Mouse (Mus musculus) bone marrow, adult 2 months (tissue): ENCODE results near the gene Ip6k1. TPM values are rescaled to one million over a fixed set of nuclear protein-coding genes. Genes with fewer than 3 reads are reported as not detected.
A peak's percentile ranks its signal among the peaks of the same experiment; 100 is the strongest.

Experiments used
- H3K27ac ChIP-seq: fragments of 200-500 bp; 2 replicates; pipeline ENCODE4 v1.5.1; 2012; ENCODE audit warnings: low read depth, mild to moderate bottlenecking, control low read depth, inconsistent platforms, low read length; ENCODE audit not compliant: control insufficient read depth, poor library complexity, insufficient read depth
- H3K4me1 ChIP-seq: fragments of 200-500 bp; 2 replicates; pipeline ENCODE4 v1.6.1; 2011; ENCODE audit warnings: low read length; ENCODE audit not compliant: control insufficient read depth, insufficient read depth
- H3K4me3 ChIP-seq: fragments of 200-500 bp; replicated peaks from 2 replicates; pipeline ENCODE3; 2011; ENCODE audit warnings: mild to moderate bottlenecking, low read depth, low read length, control low read depth; ENCODE audit not compliant: control insufficient read depth
- CTCF ChIP-seq: fragments of 200-500 bp; IDR thresholded peaks from 2 replicates; pipeline ENCODE4 v1.5.1; 2011; ENCODE audit warnings: low read length, control low read depth; ENCODE audit not compliant: control insufficient read depth, insufficient read depth
- POLR2A ChIP-seq: fragments of 200-500 bp; IDR thresholded peaks from 2 replicates; pipeline ENCODE4 v1.6.1; 2011; ENCODE audit warnings: low read depth, mild to moderate bottlenecking, control low read depth, low read length, borderline replicate concordance; ENCODE audit not compliant: control insufficient read depth
- WGBS: fragments of 180-500 bp; shearing (Covaris S2); methylation state at CpG from one replicate; pipeline ENCODE4 v1.1.7; 2018; 5-methylcytosine and 5-hydroxymethylcytosine counted together
- polyA plus RNA-seq: library from polyadenylated mRNA; stranded (reverse); fragments of >200 nt; gene quantifications from 2 replicates; pipeline ENCODE4 v1.2.4, GENCODE M21; 2011; ENCODE audit warnings: low replicate concordance; ENCODE audit not compliant: missing spikeins, insufficient read depth, insufficient read length

Ip6k1 gene
- polyA plus RNA-seq, 1 experiment, result 99.5 TPM

DNA sequence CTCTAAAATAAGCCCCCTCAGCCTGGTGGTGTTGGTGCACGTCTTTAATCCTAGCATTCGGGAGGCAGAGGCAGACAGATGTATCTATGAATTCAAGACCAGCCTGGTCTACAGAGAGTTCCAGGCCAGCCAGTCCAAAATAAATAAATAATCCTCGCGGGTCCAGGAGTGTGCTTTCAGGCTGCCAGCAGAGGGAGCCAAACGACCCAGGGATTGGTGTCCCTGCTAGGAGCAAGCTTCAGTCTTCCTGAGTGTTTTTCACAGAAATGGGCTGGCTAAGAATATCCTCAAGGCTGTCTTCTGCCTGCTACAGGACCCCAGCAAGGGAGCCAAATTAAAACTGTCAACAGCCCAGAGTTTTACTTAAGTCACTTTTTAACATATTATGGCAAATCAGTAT, 38.6 kb upstream of the Ip6k1 start:
- H3K4me1 ChIP-seq, result peaks cover 2% of the 10 kb centered on the region; the same call in 1 of the 2 replicates
- 8% methylated on average over 5 of the region's 5 CpGs for WGBS
- TF ChIP-seq CTCF (peak; percentile 96), POLR2A (no peak)
- H3K27ac ChIP-seq, result no peak overlapping the region
- no peak overlapping the region for H3K4me3 ChIP-seq

DNA sequence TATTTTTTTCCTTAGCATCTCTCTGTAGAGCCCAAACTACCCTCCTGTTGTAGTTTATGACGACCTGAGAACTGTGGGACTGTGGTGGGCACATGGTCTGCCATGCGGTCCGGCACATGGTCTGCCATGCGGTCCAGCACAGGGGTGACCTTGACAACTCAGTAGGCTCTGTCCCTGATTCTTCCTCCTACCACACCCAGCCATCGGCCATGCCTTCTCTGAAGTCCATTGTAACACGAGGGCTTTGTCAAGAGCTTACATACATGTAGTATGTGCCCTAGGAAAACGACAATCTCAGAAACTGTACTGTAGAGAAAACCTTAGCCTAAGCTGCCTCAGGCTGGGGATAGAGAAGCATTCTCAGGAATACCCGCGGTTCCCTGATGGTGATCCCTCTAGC, 37.6 kb upstream of the Ip6k1 start:
- WGBS, result 94% methylated on average over 9 of the region's 9 CpGs
- TF ChIP-seq POLR2A (no peak), CTCF (no peak)

DNA sequence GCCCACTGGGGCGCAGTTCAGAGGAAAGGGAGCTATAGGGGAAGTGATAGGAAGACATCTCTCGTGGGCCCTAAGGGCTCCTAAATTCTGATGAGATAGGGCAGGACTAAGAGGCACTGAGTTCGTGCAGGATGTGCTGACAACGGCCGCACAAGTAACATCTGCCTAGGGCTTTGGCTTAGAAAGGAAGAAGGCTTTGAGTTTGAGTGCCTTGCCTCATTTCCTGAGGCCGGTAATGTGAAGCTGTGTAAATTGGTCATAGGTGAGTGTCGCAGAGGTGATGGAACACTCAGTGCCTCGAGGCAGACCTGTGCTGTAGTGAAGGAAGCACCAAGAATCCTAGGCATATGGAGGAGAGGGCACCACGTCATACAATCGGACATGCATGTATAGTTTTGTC, 35.6 kb upstream of the Ip6k1 start:
- Histone ChIP-seq H3K27ac (no peak overlapping the region), H3K4me3 (no peak overlapping the region), H3K4me1 (peaks cover 2% of the 10 kb centered on the region)
- 37% methylated on average over 10 of the region's 10 CpGs for WGBS
- TF ChIP-seq CTCF (no peak), POLR2A (no peak)

More for the DNA sequence above, 37.6 kb upstream of the Ip6k1 start:
- H3K4me1 ChIP-seq, result peaks cover 2% of the 10 kb centered on the region; the same call in 1 of the 2 replicates
- no peak overlapping the region for H3K27ac ChIP-seq
- H3K4me3 ChIP-seq, result no peak overlapping the region

DNA sequence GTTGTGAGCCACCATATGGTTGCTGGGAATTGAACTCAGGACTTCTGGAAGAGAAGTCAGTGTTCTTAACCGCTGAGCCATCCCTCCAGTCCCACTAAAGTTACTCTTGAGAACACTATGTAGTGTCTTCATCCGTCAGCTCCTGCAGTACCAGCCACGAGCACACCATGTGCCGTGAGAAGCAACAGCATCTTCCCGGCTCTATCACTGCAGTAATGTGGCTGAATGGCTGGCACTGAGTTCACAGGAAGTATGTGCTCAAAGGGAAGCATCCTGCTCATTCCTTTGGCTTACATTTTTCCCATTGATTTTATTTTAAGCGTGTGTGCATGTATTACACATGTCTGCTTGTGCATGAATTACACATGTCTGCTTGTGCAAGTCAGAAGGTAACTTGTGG, 34.9 kb upstream of the Ip6k1 start:
- Histone ChIP-seq H3K27ac (no peak overlapping the region), H3K4me3 (no peak overlapping the region), H3K4me1 (peaks cover 2% of the 10 kb centered on the region)
- TF ChIP-seq POLR2A (no peak), CTCF (no peak)
- WGBS, result 88% methylated on average over 6 of the region's 6 CpGs

DNA sequence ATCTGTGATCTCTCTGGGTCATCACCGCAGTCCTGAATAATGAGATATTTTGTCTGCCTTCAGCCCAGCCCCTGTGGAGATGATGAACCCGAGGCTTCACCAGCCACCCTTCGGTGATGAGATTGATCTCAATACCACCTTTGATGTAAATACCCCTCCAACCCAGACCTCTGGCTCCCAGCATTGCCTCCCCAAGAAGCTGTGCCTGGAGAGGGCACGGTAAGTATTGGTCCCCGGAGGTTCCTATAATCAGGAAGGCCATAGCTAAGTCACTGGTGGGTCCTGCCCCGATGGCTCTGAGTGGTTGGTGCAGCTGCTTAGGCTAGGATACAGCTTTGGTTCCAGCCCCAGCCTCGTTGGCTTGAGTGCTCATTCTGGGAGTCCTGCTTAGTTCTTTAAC, 33.8 kb upstream of the Ip6k1 start:
- Histone ChIP-seq H3K4me1 (peaks cover 4% of the 10 kb centered on the region), H3K27ac (no peak overlapping the region)

GRCm38 (mm10) chr9:107970311-107970710, 32.0 kb upstream of the Ip6k1 start:
- Histone ChIP-seq H3K4me3 (no peak overlapping the region), H3K27ac (no peak overlapping the region), H3K4me1 (peaks cover 4% of the 10 kb centered on the region)
- no peak for TF ChIP-seq POLR2A
- TF ChIP-seq CTCF, result no peak
- 83% methylated on average over 5 of the region's 5 CpGs for WGBS

More for the DNA sequence above, 33.8 kb upstream of the Ip6k1 start:
- WGBS, result 89% methylated on average over 7 of the region's 7 CpGs
- no peak overlapping the region for H3K4me3 ChIP-seq
- TF ChIP-seq CTCF, result no peak
- TF ChIP-seq POLR2A, result no peak

DNA sequence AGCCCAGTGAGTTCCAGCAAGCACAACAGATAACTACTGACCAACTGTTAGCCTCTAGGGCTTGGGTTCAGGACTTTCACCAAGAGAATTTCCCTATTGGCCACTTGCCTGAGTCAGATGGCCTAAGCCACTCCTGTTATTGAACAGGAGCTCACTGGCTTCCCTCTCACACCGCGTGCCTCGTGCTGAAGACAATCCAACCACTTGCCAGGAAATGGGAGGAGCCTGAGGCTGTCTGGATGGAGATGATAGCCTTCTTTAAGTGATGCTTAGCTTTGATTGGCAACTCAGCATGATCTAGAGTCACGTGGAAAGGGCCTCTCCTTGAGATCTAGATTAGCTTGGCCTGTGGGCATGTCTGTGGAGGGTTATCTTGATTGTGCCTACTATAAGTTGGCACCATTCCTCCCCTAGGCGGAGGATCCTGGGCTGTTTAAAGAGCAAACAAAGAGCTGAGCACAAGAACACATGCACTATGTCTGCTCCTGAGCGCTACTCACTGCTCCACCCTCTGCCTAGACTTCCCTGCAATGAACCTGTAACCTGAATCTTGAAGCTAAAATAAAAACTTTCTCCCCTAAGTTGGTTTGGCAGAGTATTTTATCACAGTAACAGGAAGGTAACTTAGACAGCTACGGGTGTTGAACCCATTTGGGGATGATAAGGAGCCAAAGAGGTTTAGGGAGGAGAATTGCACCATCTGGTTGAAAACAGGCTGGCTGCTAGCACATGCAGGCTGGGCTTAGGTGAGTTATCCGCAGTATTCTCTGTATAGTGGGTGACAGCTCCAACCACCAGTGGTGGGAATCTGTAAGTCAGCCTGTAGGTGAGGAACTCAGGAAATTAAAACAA, 30.4 kb upstream of the Ip6k1 start:
- no peak for TF ChIP-seq POLR2A
- TF ChIP-seq CTCF, result no peak
- no peak overlapping the region for H3K4me3 ChIP-seq
- H3K27ac ChIP-seq, result peak overlapping the region; percentile 72
- 35% methylated on average over 8 of the region's 8 CpGs for WGBS
- H3K4me1 ChIP-seq, result peaks cover 4% of the 10 kb centered on the region

- peaks cover 4% of the 10 kb centered on the region for H3K4me1 ChIP-seq
- whole genome bisulfite sequencing, result 42% methylated on average over 10 of the region's 10 CpGs
- no peak overlapping the region for H3K4me3 ChIP-seq
- no peak for TF ChIP-seq CTCF
- no peak for TF ChIP-seq POLR2A
- peak overlapping the region; percentile 68 for H3K27ac ChIP-seq
These were observed 27.7 kb upstream of the Ip6k1 start for GRCm38 (mm10) chr9:107974491-107975171.
